Mouse (Mus musculus) cerebral cortex, adult 2 months (tissue): ENCODE data around the gene Slmap.

ENCODE experiments used
- WGBS: fragments of 180-500 bp; shearing (Covaris S2); methylation state at CpG from one replicate; pipeline ENCODE4 v1.1.7; 2018; 5-methylcytosine and 5-hydroxymethylcytosine counted together

Slmap gene

DNA sequence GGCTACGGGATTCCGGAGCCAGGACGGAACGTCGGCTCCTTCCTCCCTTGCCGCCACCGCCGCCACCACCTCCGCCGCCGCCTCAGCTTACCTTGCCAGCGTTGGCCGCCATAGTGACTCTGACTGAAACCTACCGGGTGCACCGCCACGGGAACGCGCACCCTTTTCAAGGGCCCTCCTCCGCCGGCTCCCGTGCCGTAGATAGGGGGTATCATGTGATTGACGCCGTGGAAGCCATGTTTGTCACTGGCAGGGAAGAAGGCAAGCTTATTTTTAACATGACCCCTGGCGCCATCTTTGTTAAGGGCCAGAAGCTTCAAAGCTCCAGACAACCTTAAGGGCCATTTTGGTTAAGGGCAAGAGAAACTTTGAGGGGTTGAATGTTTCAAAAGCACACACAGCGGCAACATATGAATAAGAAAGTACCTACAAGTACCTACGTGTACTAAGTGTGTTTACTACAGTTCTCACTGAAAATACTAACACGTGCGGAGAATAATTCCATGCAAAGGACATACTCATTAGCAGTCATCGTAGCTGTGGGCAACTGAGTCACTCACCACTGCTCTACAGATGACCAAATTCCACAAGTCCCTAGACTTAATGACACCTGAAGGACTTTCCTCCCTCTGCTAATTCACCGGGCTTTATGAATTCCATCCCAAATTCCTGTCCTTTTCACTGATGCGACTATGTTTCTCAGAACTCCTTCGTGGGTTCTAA is at the start of gene Slmap:
TSS of gene Slmap (minus strand) at position 175 of the 723 bp plus-strand sequence.
- 13% methylated on average over 29 of the region's 33 CpGs for WGBS

DNA sequence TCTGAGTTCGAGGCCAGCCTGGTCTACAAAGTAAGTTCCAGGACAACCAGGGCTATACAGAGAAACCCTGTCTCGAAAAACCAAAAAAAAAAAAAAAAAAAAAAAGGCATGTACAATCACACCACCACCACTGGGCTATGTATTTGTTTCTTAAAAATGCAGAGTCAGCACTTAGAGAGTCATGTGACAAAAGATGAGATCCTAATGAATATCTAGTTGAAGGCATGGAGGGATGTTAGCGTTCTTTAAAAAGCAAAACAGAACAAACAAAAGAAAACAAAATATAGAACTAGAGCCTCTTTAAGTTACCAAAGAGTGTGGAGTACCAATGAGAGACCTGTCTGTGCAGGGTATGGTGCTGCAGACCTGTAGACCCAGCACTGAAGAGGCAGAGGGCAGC is 48.9 kb upstream of the Slmap start:
- WGBS: 83% methylated on average over 3 of the region's 3 CpGs

DNA sequence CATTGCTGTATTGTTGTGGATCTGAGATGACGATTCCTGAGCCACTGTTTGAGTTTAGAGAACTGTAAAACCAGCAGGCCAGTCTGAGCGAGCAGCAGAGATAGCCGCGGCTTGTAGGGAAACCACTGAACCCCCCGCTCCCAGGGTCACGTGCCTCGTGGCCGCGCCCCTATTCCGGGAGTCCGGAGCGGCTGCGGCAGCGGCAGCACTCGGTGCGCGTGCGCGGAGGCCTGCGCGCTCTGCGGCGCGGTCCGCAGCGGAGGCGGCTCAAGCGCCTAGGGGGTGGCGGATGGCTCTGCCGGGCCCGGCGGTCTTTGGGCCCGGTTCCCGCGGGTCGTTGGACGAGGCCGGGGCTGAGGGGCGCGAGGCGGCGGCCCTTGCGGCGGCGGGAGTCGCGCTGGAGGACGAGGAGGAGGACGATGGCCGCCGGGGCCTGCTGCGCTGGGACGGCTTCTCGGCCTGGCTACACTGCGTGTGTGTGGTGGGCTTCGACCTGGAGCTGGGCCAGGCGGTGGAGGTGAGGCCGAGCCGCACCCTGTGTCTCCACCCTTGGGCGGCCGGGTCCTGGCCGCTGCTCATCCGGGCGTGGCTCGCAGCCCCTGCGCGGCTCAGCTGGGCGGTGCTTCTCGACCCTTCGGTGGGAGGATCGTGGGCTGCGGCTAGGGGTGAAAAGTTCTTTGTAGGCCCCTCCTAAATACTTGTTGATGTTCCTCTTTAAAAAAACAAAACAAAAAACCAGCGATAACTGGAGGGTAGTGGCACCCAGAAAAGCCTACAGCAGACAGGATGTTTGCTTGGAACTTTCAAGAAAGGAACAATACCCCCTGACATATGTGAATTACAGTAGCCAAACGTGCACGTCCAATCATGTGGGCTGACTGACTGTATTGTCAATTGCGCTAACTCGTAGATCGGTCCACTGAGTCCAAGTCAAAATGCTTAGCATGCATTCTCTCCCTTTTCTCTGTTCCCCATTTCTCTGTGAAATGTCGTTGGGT is 44.9 kb upstream of the Slmap start:
- whole genome bisulfite sequencing: under 1% methylated on average over 79 of the region's 79 CpGs

DNA sequence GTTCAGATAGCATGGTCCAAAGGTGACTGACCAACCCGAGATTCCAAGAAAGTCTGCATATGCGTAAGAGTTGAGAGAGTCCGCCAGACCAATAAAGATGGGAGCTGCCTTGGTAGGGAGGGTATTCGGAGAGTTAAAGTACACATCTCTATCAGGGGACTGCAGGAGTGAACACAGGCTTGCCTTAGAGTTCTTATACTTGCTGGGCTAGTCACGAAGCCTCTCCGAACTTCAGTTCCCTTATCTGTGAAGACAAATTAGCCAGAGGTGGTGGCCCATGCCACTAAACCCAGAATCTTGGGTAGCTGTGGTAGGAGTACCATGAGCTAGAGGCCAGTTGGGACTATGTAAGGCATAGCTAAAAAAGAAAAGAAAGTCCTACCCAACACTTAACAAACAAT is 44.1 kb upstream of the Slmap start:
- WGBS: 74% methylated on average over 6 of the region's 6 CpGs

DNA sequence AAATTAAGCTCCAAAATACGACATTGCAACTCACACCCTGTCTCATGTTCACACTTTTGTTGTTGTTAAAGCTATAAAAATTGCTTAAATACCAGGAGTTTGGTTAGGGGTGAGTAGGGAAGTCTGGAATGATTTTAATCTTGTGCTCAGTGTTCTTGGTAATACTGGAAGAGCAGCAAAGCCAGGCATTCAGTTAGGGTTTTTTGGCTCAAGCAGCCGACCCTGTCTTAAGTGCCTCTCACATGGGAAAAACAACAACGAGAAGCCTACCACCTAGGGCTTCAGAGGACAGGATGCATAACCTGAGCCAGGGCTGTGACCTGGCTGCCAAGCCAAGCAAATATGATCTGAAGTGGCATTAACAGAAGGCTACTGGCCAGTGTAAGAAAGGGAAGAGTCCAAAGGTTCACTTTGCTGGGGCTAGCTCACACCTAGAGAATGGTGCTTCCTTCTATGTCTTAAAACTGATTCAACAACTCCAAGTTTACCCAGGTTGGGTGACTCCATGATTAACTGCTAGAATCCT is 41.6 kb upstream of the Slmap start:
- WGBS: 69% methylated on average over 3 of the region's 3 CpGs

DNA sequence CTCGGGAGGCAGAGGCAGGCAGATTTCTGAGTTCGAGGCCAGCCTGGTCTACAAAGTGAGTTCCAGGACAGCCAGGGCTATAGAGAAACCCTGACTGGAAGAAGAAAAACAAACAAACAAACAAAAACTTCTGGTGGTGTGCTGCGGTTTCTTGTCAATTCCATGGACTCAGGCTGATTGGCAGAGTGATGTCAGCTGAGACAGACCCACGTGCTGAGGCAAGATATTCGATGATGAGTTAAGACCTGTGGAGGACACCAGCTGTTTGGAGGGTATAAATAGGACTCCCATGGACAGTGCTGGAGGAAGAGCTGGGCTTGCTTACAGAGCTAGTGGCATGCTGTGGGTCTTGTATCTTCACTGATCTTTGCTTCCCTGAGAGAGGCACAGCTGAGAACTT is 38.8 kb upstream of the Slmap start, which contains the start of gene Dennd6a:
TSS of gene Dennd6a (plus strand) at position 301 of the 400 bp plus-strand sequence.
- 89% methylated on average over 5 of the region's 5 CpGs for WGBS

DNA sequence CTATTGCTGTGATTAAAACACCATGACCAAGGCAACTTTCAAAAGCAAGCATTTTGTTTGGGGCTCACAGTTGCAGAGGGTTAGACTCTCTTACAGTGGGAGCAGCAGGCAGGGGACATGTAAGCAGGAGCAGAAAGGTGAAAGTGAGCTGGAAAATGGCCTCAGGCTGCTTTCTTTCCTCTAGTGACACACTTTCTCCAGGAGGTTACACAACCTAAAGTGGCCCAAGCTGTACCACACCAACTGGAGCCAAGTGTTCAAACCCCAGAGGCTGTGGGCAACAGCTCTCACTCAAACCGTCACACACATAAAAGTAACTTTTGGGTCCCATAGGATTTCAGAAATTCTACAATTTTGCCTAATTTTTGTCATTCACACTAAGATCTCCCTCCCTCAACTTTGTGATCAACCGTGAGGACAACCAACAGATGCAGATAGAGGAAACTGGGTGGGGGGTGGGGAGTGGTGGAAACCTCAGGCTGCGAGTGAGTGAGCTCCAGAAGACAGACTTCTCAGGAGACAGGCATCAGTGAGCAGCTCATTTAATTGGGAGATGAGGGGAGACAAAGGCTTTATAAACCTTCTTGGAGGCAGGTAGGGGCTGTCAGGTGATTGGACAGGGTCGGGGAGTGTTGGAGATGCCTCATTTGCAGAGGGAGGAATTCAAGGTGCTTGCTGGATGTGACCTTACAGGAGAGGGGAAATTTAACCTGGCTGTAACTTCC is 37.4 kb upstream of the Slmap start:
- 73% methylated on average over 4 of the region's 4 CpGs for WGBS

DNA sequence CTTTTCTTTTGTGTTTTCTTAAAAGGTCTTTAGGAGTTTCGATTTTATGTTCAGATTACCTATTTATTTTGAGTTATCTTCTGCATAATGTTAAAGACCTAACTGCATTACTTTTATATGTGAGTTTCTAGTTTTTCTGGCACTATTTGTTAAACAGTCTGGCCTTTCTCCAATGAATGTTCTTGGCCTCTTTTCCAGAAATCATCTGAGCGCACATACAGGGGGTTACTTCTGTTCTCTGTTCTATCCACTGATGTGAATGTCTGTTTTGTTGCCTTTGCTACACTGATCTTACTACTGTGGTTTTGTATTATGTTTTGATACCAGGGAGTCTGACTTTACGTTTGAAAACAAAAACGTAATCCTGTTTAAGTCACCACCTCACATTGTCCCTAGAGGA is 35.1 kb upstream of the Slmap start:
- WGBS: 46% methylated on average over 4 of the region's 4 CpGs

DNA sequence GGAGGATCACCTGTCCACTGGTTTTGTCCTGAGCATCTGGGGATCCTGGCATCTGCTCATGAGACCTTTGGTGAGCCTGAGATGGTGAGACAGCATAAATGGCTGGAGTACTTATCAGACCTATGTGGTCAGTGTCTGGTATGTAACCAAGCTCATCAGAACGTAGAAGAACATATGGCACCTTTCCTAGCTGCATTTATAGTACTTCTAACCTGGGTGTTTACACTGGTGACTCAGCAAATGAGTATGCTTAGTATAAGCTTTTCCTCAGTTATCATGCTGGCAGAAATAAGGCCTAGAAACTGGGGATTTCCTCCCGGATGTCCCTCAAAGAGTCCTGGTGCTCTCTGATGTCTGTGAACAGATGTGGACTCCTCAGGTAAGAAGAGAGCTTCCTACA is 27.5 kb upstream of the Slmap start:
- WGBS: 64% methylated on average over 2 of the region's 2 CpGs

DNA sequence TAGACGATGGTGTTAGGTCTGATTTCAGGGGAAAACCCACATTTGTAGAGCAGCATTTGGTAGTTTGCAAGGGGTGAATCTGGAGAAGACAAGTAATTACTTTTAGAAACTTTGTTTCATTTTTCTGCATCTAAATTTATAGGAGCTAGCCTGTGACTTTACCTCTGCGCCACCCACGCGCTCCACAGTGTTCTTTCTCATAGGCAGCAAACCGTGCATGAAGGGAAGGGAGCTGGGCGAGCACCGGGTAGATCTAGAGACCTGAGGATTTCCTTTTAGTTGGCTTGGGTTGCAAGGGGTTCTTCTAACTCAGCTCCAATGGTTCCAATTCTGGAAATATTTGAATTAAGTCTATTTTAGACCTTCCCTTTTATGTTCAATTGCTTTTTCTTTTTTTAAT is 23.8 kb upstream of the Slmap start:
- WGBS: 67% methylated on average over 7 of the region's 7 CpGs

DNA sequence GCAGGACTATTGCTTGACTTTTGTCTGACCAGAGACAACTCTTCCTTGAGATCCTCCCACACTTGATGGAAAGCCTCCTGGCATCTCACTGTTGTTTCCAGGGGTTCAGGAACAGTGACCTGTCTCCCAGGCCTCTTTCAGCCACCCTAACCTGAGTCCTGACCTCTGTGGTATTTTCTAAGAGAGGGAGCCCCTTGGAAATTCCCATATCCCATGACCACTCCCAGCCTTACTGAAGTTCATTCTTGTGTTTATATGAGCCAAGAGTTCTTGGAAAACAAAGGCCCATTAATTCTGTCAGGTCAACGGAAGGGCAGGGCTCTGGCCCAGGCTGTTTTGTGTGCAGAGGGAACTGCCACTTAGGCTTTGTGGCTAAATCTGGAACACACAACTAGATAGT is 22.9 kb upstream of the Slmap start:
- 56% methylated on average over 1 of the region's 1 CpGs for WGBS

DNA sequence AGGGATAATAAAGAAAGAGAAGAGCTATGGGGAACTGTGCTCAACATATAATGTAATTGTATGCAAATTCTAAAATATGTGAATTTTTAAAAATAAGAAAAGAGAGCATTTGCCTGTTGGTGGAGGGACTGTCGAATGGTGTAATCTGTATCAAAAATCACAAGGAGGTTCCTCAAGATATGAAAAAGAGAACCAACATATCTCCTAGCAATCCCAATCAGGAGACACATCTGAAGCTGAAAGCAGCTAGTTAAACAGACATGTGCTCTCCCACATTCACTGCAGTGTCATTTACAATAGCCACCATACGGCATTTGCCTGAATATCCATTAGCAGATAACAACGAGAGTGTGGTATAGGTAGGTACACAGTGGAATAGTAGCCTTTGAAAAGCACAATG is 18.1 kb upstream of the Slmap start:
- WGBS: 85% methylated on average over 3 of the region's 3 CpGs

DNA sequence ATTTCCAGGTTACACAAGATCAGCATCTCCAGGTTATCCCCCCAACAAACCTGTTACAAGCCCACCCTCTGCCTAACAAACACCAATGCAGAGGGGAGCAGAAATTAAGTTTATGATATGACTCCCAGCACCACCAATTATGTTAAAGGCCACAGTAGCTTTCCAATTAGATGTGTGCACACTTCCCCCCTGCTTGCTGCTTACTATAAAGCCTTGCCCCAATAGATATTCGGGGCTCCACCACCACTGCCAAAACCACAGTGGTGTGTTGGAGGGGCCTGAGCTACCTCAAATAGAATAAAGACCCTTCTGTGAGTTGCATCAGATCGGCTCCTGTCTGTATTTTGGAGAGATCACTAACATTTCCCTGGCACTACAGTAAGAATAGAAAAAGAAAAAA is 17.7 kb upstream of the Slmap start:
- WGBS: 76% methylated on average over 2 of the region's 2 CpGs

DNA sequence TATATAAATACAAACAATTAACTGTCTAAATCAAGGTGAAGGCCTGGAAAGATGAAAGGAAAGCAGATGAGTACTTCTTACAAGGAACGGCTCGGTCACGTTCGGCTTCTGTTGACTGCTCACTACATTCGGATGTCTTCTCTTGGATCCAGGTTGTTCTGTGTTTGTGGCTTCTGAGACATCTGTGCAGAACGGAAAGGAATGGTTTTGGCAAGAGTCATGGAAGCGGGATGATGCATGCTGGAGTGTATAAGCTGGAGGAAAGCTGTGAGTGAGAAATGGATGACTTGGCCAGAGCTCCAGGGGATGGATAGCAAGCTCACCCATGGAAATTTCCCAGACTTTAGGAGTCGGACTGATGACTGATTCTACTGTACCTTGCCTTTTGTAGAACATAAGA is 16.0 kb upstream of the Slmap start:
- WGBS: 76% methylated on average over 8 of the region's 8 CpGs

DNA sequence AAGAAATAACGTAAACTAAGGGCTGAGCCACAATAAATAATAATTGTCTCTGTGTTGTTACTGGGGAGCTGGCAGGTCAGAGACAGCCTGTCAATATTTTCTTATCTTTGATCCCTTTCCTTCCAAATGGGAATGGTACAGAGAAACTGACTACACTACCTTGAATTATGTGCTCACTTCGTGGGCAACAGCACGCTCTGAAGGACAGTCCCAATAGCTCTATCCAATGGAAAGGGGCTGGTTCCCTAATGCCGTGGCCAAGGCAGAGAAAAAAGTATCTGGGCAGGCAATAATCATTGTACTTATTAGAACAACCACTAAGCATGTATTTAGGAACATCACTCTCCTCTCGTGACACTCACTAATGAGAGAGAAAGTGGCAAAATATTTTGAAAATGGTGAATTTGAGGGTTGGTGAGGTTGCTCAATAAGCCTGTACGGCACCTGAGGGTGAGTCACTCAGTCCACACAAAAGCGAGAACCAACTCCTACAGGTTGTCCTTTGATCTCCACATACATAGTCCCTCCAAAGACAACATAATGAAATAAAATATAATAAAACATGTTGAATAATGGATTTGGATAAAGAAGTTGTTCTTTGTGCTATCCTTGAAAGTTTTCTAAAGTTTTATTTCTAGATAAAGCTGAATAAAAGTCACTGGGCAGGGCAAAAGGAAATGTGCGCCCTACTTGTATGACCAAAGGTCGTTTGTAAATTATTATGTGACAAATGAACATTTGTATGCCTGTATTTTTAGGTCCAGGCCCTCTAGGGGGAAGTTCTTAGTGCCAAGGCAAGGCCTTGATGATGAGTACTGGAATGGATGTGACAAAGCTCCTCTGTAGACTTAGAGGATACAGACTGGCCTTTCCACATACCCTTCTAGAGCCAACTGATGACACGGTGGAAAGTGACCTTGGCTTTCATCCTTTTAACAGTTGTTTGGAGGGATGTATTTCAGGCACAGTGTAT is 13.1 kb upstream of the Slmap start:
- 86% methylated on average over 10 of the region's 10 CpGs for WGBS

DNA sequence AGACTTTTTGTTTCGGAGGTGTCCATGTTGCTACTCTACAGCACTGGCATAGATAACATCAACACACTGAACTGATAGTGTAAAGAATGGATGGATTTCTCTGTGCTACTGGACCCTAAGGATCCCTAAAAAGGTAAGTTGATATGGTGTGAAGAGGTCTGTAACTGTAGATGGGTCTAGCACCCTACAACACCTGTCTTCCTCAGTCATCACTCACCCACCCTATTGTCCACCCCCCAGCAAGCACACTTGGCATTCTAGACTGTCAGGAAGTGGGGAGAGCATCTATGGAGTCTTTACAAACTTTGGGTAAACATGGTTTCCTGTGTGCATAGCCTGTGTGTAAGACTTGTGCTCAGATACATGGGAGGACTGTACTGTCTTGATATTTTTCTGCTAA is 7.4 kb upstream of the Slmap start:
- whole genome bisulfite sequencing: 98% methylated on average over 1 of the region's 1 CpGs

DNA sequence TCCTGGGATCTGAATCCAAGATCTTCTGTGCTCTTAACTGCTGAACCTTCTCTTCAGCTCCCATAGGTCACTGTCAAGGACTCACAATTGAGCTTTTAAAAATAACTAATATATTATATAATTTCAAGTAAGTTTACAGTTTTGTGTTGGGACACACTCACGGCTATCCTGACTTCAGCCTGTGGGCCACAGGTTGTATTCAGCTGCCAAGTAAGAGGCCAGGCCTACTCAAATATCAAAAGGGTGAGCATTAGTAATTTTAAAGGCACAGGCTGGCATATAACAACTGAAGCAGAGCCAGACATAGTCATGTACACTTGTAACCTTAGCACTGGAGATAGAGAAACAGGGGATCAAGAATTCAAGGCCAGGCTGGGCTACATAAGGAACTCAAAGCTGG is 5.8 kb upstream of the Slmap start:
- whole genome bisulfite sequencing: 90% methylated on average over 1 of the region's 1 CpGs

DNA sequence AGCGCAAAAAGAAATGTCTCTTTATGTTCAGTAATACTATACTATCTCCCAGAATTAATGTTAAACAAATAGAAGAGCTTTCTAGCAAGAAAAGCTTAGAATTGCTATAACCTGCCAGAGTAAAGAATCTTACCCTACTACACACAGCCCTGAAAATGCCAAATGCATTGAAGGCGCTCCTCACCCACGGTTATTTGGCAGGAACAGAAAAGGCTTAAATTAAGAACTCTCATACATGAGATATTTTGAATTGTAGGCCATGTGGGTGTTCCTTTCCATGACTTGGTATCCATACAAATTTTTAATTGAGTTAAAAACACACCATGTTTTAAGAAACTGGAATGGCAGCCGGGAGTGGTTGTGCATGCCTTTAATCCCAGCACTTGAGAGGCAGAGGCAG is 4.5 kb upstream of the Slmap start:
- 51% methylated on average over 4 of the region's 4 CpGs for WGBS

DNA sequence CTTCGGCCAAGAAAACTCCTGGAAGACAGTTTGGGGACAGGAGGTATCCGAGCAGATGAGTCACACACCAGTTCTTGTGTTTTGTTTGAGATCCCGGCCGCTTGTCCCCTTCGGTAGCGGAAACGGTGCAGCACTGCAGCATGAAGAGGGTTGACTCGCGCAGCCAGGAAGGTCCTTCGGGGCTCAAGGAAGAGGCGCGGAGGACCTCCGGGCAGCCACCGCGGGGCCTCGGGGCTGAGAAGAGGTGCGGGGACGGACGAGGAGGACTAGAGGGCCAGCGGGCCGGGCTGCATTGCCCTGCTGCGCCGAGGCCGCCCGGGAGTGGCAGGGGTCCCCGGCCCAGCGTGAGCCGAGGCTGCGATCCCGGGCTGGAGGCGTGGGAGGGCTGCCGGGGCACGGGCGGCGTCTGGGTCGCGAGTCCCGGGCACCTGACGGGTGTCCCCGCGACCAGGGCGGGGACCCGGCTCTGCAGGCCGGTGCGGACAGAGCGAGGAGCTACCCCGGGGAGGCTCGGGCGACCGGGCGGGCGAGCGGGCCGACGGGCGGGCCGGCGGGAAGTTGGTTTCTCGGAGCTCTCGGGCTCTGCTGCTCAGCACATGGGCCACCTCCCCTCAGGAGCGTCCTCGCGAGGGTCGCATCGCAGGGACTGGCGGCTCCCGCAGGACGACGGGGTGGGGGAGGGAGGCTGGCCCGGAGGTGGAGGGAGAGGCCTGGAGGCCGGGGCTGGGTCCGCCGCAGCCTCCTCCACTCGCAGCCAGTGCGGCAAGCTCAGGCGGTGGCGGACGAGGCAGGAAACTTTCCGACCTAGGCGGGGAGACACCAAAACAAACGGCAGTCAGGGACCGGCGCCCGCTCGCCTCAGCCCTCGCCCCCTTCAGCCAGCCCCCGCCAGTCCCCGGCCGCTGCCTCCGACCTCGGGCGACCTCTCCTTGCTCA is 642 bp downstream of the Slmap start:
- WGBS: under 1% methylated on average over 92 of the region's 92 CpGs

DNA sequence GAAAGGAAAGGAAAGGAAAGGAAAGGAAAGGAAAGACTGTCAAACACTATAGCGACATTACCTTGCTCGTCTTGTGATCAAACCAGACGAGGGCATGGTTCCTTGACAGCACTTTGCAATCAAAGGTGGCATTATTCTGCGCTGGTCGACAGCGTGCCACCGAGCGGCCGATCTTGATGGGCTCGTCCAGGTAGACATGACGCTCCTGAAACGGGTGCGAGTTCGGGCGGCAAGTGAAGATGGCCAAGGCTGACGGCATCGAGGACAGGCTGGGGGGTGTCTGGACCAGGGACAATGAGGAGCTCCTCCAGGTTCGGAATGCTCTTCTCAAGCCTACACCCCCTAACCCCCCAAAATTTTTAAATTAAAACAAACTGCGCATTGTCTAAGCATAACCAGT is 1.5 kb downstream of the Slmap start:
- whole genome bisulfite sequencing: 9% methylated on average over 19 of the region's 19 CpGs
